Mouse (Mus musculus) brain, embryonic 18.5 days (tissue): ENCODE results near the gene Ankrd50.

ENCODE experiments used
- DNase-seq: peaks from one replicate; pipeline ENCODE4 v3.0.0-alpha.2; 2012; ENCODE audit warnings: low read depth, low spot score

Gene Ankrd50

DNA sequence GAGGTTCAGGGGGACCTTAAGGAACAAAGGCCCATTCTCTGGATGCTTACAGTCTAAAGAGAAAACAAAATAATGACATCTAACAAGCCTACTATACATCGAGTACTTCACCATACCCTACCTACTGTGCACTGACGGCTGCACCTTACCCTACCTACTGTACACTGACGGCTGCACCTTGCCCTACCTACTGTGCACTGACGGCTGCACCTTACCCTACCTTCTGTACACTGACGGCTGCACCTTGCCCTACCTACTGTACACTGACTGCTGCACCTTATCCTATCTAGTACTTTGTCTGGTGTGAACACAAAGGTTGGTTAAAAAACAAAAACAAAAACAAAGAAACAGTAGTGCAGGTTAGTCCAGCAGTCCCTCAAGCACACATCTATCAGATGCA, 18.5 kb downstream of the Ankrd50 start:
- DNase-seq: no peak

DNA sequence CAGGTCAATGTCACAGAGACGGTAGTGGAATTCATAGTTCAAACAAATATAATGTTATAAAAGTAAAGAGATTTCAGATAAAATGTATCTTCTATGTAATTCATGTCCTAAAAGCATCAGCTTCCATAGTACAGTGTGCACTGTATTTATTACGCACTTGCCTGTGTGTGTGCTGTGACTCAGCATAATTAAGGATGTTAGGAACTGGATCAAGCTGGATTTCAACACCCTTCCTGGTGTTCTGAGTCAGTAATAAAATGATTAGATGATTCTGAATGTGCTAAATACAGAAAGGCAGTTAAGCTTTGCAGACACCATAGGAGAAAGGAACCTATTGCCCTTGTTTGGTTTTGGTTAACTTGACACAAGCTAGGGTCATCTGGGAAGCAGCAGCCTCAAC, 21.5 kb downstream of the Ankrd50 start:
- DNase-seq: no peak

DNA sequence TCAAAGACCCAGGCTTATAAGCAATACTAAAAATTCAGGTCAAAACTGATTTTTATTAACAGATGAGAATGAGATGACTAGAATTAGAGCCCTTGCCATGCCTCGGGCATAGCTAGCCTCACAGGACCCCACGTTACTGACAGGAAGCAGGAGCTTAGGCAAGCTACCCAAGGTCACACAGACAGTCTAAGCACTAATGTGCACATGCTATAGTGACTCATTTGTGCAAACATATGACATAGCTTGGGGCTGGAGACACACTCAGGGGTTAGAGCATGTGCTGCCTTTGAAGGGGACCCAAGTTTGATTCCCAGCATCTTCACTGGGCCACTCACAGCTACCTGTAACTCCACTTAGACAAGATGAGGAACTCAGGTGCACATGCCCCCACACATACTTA, 22.9 kb downstream of the Ankrd50 start:
- DNase-seq: no peak

DNA sequence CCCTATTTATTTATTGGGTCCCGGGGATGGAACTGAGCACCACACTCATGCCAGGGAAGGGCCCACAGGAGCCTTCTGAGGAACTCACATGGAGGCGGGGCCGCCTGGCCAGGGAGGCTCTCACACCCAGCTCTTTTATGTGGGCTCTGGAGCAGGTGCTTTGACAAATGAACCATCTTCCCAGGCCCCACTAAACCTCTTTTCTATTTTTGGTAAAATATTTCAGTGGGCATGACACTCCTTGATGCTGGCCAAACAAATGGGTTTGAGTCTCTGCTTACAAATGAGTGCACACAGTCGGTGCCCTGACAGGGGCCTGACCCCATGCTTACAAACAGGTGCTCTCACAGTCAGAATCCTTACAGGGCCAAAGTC, 24.4 kb downstream of the Ankrd50 start:
- DNase-seq: no peak

DNA sequence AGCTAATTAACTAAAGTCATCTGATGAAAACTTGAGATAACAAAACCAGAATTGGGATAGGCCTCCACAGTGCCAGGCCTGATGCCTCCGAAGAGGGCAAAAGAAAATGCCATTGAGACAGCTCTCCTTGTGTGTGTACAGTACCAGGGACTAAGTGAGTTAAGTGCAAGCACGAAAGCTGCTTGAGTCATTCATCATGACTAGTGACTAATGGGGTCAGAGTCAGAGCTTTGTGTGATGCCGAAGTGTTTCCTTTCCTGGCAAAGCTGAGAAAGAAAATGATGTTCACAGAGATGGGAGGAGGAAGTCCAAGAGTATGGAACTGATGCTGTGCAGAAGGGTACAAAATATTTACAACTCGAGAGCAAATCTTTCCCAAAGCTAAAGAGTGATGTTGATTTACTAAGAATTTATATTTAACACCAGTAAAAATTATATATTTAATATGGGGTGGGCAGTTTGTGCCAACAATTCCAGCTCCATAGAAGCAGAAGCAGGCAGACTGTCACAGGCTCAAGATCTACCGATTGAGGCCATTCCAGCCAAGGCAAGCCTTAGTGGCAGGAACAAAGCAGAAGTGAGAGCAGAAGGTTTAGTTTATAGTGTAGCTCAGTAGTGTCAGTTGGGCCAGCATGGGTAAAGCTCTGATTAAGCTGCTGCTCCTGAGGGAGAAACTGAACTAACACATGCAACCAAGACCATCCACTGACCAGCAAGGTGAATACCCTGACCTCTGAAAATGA, 25.0 kb downstream of the Ankrd50 start:
- no peak for DNase-seq

DNA sequence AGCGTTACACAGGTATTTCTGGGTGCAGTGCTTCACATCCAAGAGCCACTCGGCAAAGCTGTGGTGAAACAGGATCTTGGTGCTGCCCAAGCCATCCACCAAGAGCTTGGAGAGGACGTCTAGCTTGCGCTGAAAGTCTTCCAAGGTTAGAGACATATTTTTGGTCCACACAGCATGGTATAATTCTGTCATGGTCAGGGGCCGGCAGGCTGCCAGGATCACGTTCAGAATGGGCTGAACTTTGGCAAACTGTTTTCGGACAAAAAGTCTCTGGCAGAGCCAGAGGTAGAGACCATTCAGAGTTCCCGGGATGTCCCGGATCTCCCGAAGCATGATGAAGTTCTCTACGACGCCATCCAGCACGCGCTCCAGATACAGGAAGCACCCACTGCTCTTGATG, 27.6 kb downstream of the Ankrd50 start:
- no peak for DNase-seq

DNA sequence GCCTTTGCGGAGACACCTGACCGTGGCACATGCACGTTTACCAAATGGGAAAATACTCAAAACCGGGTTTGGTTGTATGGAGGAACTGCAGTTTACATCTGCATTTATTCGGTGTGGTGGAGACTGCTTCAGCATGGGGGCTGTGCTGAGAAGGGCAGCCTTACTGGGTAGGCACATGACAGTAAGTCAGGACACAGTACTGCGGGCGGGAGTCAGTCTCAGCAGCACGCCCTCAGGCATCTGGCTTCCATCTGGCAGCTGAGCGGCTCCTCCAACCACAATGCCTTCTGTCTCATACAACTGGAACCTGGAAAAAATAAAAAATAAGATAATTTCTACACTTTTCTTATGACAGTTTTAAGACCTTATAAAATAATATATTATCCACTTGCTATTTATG, 32.4 kb downstream of the Ankrd50 start:
- no peak for DNase-seq

DNA sequence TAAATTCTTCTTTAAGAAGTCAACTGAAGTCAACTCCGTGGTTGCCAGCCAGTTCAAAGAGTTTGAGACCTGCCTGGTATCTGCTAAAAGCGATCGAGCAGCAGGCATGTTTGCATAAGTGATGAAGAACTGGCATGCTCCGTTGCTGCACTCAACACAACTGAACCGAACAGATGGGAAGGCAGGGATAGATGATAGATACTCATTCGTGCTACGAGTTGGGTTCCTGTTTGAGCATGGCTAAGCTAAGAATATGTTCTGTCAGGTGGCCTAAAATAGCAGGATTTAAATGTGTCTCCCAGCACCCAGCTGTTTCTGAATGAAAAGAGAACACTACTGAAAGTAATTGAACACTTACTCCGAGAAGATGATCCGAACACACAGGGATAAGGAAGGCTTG, 38.1 kb downstream of the Ankrd50 start:
- no peak for DNase-seq

DNA sequence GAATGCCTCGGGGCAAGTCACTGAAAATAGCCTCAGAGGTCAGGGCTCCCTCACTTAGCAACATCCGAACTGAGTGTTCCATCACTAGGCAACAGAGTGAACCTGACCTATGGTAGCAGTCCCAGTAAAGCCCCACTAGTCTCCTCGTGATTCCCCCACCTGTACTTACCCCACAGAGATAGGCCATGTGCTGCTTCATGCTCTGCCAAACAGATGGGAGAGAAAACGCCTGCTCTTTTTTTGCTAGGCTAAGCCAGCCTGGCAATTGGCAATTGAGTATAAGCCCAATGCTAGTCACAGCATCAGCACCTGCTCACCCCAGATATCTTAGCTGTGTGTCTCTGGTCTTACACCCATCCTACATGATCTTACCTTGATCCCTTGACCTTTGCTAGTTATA, 40.8 kb downstream of the Ankrd50 start:
- DNase-seq: no peak

DNA sequence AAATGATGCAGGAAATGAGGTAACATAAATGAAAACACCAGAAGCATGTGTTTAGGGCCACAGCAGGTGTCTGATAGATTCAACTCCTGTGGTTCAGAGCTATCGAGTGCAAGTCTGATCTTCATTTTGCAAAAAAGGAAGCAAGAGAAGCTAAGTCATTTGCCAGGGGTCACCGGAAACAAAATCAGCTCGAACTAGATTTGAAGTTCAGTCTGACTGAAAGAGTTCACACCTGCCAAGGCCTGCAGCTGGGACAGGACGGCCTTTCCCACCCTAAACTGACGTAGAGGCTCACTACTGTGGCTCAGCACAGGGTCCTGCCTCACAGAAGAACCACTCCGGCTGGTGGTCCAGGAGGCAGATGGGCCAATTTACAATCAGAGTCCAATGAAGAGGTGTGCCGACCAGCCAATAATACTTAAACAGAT, 44.1 kb downstream of the Ankrd50 start:
- DNase-seq: no peak

DNA sequence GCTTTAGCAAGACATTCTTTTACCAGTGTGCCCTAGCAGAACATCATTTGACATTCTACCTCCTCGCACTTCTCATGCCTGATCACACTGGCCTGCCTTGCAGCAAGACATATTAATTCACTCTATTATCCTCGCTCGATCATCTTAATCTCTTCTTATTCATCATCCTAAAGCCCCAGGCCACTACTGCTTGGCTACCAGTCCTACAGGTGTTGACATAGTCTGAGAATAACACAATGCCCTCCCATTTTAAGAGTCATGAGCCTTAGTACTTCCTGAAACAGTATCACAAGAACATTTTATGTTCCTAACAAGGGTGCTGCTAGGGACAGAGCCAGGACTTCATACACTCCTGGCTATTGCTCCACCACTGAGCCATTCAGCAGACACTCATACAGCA, 48.0 kb downstream of the Ankrd50 start:
- DNase-seq: no peak

DNA sequence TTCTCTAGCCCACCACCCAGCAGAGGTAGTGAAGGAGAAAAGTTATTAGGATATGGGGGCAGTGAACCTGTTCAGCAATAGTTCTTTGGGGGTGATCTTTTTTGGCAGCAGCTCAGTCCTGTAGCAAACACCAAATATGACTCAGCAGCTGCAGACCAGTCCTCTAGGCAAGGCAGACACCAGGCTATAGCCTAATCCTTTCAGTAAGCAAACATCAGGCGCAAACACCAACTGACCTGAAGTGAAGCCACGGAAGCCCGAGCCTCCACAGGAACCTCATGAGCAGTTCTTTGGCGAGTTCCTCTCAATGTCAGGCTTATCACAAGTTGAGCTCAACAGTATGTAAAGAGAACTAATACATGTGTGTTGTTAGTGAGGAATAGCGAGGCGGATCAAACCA, 48.8 kb downstream of the Ankrd50 start:
- DNase-seq: no peak

DNA sequence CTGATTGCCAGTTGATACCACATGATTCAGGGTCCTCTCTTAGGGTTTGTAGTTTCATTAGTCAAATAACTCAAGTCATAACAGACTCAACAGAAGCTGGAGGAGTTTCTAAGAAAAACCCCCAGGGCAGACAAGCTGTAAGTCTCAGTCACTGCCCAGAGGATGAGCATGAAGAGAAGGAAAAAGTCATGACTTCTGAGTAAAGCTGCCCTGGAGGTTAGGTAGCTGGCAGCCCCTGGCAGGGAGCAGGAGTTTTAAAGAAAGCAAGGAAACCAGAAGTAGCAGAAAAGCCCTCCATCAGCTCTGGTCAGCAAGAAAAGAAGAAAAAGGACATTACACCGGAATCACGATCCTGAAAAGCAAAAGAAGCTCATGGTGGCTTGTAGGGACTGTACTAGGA, 50.2 kb downstream of the Ankrd50 start:
- DNase-seq: no peak

DNA sequence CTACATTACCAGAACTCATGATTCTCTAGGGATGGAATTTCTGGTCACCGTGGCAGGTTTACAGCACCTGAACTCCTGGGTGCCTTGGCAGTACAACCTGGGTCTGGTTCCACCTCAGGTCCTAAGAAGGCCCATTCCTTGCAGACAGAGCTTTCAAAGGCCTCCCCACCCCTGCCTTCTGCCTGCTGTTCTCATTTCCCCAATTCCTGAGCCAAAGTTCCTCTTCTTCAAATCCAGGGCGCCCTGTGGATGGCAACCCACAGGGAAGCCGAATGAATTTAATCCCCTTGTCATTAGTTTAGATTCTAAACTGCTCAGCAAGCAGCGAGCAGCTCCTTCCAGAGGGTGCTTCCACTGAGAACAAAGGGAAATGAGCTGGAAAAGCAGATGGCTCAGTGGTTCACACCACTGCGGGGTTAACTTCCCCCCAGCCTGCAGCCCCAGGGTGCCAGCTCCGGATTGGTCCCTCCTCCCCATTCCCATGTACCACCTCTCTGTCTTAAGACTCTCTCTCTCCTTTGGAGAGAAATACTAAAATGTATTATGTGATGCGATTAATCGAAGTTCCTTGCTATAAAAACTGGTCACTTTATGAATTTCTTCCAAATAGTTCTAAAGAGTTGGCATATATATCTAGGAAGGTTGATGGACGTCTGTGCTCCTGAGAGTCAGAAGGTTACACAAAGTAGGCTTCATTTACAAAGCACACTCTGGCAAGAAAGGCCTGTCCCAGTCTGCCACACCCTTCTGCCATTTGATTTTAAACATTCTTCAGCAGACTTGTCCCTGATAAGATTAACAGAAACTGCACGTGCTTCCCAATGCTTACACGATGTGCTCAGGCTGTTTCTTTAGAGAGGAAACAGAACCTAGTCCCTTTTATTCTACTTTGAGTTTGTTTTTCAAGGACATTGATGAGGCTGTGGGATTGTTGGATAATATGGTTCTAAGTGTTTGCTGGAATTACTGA, 50.9 kb downstream of the Ankrd50 start:
- DNase-seq: no peak

DNA sequence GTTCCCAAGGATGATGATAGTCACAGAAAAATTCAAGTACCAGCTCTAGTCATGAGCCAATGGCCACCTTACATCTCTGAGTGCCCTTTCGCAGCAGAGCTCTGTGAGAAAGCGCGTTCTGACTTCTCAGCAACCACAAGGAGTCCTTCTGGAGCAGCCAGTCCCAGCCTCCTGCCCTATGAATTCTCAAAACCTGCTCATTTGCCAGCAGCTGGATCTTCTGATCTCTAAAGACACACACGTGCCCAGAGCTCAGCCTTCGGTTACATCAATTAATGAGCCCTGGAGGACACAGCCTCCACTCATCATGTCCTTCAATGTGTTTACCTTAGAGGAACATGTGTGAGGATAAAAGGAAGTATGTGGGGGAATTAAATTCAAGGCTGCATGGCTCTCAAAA, 53.2 kb downstream of the Ankrd50 start:
- DNase-seq: no peak

DNA sequence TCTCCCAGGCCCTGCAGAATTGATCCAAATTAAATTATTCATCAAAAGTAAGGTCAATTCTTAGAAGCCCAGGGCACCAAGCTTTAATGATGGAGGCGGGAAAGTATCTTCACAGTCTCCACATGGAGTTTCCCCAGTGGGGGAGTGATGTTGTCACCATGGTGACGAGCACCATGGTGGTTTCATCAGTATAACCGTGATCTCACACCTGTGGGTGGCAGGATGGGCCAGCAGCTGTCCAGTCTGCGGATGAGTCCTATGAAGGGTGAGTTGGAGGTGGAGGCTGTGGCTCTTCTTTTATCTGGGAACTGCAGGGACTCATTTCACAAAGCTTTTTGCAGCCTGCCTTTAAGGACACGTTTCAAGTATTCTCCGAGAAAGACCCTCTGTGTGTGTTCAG, 53.6 kb downstream of the Ankrd50 start:
- no peak for DNase-seq

DNA sequence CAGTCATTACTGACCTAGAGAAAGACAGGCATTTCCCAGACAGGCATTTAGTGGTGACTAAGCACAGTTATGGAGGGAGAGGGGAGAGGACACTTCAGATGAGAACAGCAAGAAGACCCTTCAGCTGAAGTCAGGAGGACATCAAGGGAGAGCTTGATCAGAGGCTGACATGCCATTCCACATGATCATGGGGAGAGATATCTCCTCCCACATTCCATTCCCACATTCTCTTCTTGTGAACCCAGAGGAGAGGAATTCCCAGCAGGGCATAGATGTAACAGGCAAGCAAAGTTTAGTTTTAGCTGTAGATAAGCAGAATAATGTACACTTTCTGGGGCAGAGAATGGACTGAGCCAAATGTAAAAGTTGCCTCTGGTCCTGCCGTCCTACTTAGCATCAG, 57.4 kb downstream of the Ankrd50 start:
- no peak for DNase-seq

DNA sequence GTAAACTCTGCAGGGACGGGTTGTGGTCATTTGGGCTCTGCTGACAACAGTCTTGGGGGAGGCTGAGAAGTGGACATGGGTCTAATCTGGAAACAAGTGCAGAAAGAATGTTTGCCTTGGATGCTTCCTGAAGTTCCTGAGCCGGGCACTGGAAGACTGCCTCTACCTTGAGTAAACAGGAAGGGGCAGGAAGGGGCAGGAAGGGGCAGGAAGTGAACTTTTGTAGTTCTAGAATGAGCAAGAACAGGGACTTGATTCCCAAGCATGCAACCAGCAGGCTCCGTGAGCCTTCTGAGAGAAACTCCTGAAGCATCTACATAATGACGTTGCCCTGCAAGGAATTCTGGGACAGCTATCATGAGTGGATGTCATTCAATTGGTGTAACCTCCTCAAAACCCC, 60.7 kb downstream of the Ankrd50 start:
- DNase-seq: no peak

DNA sequence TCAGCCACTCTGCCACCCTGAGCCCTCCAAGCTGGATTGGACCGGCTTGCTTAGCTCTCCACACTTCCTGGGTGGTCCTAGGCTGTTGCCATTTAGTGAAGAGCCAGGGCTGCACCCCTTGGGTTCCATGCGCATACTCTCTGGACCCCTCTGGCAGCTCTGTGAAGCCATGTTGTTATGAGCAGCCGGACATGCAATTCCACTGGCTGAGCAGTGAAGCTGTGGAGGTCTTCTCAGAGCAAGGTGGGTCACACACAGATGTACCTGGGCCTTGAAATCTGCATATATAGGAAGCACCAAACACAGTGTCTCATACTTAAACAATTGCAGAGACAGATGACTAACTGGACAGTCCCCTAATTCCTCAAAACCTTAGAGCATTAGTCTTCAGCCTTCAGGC, 64.7 kb downstream of the Ankrd50 start:
- DNase-seq: no peak

DNA sequence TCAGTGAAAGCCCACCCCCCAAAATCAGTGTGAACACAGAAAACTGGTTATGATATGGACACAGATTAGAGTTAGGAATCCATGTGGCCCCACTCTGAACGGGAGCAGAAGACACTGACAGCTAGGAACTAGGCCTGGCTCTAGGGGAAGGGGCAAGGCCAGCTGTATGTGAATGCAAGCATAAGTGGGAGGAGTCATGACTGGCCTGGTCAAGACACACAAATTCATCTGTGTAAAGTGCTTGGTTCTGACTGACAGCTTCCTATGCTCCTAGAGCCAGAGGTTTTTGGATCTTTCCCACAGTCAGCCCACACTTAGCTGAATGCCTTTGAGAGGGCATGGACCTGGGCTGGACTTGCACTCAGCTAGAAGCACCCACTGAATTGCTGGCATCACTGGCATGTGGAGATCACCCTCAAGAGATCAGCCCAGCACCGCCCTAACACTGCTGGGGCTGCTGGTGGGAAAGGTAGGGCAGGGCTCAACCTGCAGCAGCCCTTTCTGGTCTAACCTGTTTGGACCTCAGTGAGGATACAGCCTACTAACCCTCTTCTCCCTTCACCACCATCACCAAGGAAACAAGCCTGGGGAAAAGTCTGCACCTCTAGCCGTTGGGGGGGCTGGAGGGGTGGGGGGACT, 69.2 kb downstream of the Ankrd50 start:
- no peak for DNase-seq
